Mouse (Mus musculus): ENCODE measurements around the gene Icam1.

GRCm38 (mm10) chr9:21073044-21073840 lies 57.5 kb downstream of the Icam1 start, which contains the start of the genes Gm49373 and Fdx1l:
- no peak for TF ChIP-seq CTCF (IDR thresholded peaks at IDR 0.05; ENCODE audit: insufficient read depth, low read length)
- peak; percentile 84; the same call in 1 of the 2 replicates for TF ChIP-seq POLR2A (IDR thresholded peaks at IDR 0.05; ENCODE audit: borderline replicate concordance, extremely low read depth, low read depth, low read length)
